Mouse (Mus musculus) hindbrain, embryonic 16.5 days (tissue): ENCODE measurements around the gene Retreg1. TPM values are rescaled to one million over a fixed set of nuclear protein-coding genes. Genes with fewer than 3 reads are reported as not detected.

Experiments
- ATAC-seq: fragments of 200-750 bp; cut with Nextera tagmentation; 2 replicates; pipeline ENCODE4 v1.8.0; 2017; ENCODE audit warnings: moderate TSS enrichment, moderate library complexity
- H3K27ac ChIP-seq: fragments of 300-500 bp; sonication (generic); 2 replicates; pipeline ENCODE4 v1.5.1; 2014; ENCODE audit warnings: low read depth, mild to moderate bottlenecking, control low read depth, low read length, moderate library complexity
- H3K27me3 ChIP-seq: fragments of 300-500 bp; sonication (generic); replicated peaks from 2 replicates; pipeline ENCODE4 v1.6.1; 2014; ENCODE audit warnings: low read length; ENCODE audit not compliant: control insufficient read depth, insufficient read depth
- H3K36me3 ChIP-seq: fragments of 300-500 bp; sonication (generic); 2 replicates; pipeline ENCODE4 v1.6.1; 2014; ENCODE audit warnings: mild to moderate bottlenecking, low read length, moderate library complexity, mixed read lengths; ENCODE audit not compliant: control insufficient read depth, insufficient read depth
- H3K4me1 ChIP-seq: fragments of 300-500 bp; sonication (generic); 2 replicates; pipeline ENCODE4 v1.6.1; 2014; ENCODE audit warnings: low read depth, low read length; ENCODE audit not compliant: control insufficient read depth, insufficient read depth
- H3K4me2 ChIP-seq: fragments of 300-500 bp; sonication (generic); 2 replicates; pipeline ENCODE4 v1.6.1; 2014; ENCODE audit warnings: mild to moderate bottlenecking, low read length, control low read depth, moderate library complexity
- H3K4me3 ChIP-seq: fragments of 300-500 bp; sonication (generic); 2 replicates; pipeline ENCODE4 v1.5.1; 2014; ENCODE audit warnings: mild to moderate bottlenecking, low read length, control low read depth, moderate library complexity
- H3K9ac ChIP-seq: fragments of 300-500 bp; sonication (generic); 2 replicates; pipeline ENCODE4 v1.6.1; 2014; ENCODE audit warnings: low read depth, mild to moderate bottlenecking, control low read depth, low read length, moderate library complexity
- H3K9me3 ChIP-seq: fragments of 300-500 bp; sonication (generic); 2 replicates; pipeline ENCODE4 v1.6.1; 2014; ENCODE audit warnings: mild to moderate bottlenecking, low read length, moderate library complexity; ENCODE audit not compliant: control insufficient read depth
- WGBS: fragments of 180-500 bp; shearing (Covaris S2); extraction: QIAGEN DNeasy Blood & Tissue Kit; methylation state at CpG from one replicate; pipeline ENCODE4 v1.1.7; 2014; 5-methylcytosine and 5-hydroxymethylcytosine counted together
- polyA plus RNA-seq: library from polyadenylated mRNA; unstranded; fragments of >200 nt; fragmentation: Nextera tagmentation; extraction: Ambion mirVana; gene quantifications from 2 replicates; pipeline ENCODE4 v1.2.1, GENCODE M21; 2015

The Retreg1 gene
- polyA plus RNA-seq, 1 experiment from 2014 or later = 19.0 TPM

GRCm38 (mm10) chr15:25915013-25915412, 72.0 kb downstream of the Retreg1 start:
- ATAC-seq = no peak
- H3K4me2 ChIP-seq = no peak overlapping the region
- H3K9me3 ChIP-seq = no peaks in the 10 kb centered on the region
- H3K9ac ChIP-seq = no peak overlapping the region
- no peaks in the 10 kb centered on the region for H3K27me3 ChIP-seq
- no peak overlapping the region for H3K27ac ChIP-seq
- H3K4me3 ChIP-seq = no peak overlapping the region
- WGBS = 70% methylated on average over 10 of the region's 10 CpGs
- H3K4me1 ChIP-seq = no peaks in the 10 kb centered on the region; the same call in 1 of the 2 replicates
- no peaks in the 10 kb centered on the region for H3K36me3 ChIP-seq

GRCm38 (mm10) chr15:25915574-25916205, 72.7 kb downstream of the Retreg1 start:
- no peaks in the 10 kb centered on the region for H3K4me1 ChIP-seq
- no peak overlapping the region for H3K4me2 ChIP-seq
- no peaks in the 10 kb centered on the region for H3K27me3 ChIP-seq
- peak; percentile 80 for ATAC-seq
- no peak overlapping the region for H3K9ac ChIP-seq
- peak overlapping the region; percentile 37 for H3K27ac ChIP-seq
- H3K9me3 ChIP-seq = no peaks in the 10 kb centered on the region
- no peaks in the 10 kb centered on the region for H3K36me3 ChIP-seq
- WGBS = 52% methylated on average over 11 of the region's 11 CpGs
- H3K4me3 ChIP-seq = no peak overlapping the region

GRCm38 (mm10) chr15:25916252-25916651, 73.3 kb downstream of the Retreg1 start:
- ATAC-seq = peak; percentile 32
- no peak overlapping the region for H3K4me3 ChIP-seq
- no peaks in the 10 kb centered on the region for H3K9me3 ChIP-seq
- no peak overlapping the region for H3K4me2 ChIP-seq
- 77% methylated on average over 2 of the region's 2 CpGs for WGBS
- no peaks in the 10 kb centered on the region for H3K27me3 ChIP-seq
- H3K9ac ChIP-seq = no peak overlapping the region
- no peaks in the 10 kb centered on the region for H3K4me1 ChIP-seq
- no peak overlapping the region; the same call in 1 of the 2 replicates for H3K27ac ChIP-seq
- H3K36me3 ChIP-seq = no peaks in the 10 kb centered on the region

GRCm38 (mm10) chr15:25918641-25919040, 75.7 kb downstream of the Retreg1 start:
- Histone ChIP-seq H3K36me3 (no peaks in the 10 kb centered on the region), H3K4me2 (no peak overlapping the region), H3K27ac (no peak overlapping the region), H3K27me3 (no peaks in the 10 kb centered on the region), H3K4me3 (no peak overlapping the region), H3K9ac (no peak overlapping the region), H3K9me3 (no peaks in the 10 kb centered on the region), H3K4me1 (no peaks in the 10 kb centered on the region)
- WGBS = 94% methylated on average over 7 of the region's 7 CpGs
- no peak for ATAC-seq

- H3K4me3 ChIP-seq = no peak overlapping the region
- no peak for ATAC-seq
- no peaks in the 10 kb centered on the region for H3K36me3 ChIP-seq
- H3K4me1 ChIP-seq = no peaks in the 10 kb centered on the region
- H3K27me3 ChIP-seq = no peaks in the 10 kb centered on the region
- H3K9me3 ChIP-seq = no peaks in the 10 kb centered on the region
- no peak overlapping the region for H3K9ac ChIP-seq
- 79% methylated on average over 4 of the region's 4 CpGs for WGBS
- H3K27ac ChIP-seq = no peak overlapping the region
- no peak overlapping the region for H3K4me2 ChIP-seq
Measured at GRCm38 (mm10) chr15:25919995-25920394, 77.0 kb downstream of the Retreg1 start.

- Histone ChIP-seq H3K9ac (no peak overlapping the region), H3K27me3 (no peaks in the 10 kb centered on the region), H3K4me3 (no peak overlapping the region), H3K4me1 (no peaks in the 10 kb centered on the region), H3K9me3 (no peaks in the 10 kb centered on the region), H3K4me2 (no peak overlapping the region), H3K36me3 (no peaks in the 10 kb centered on the region), H3K27ac (no peak overlapping the region)
- no peak for ATAC-seq
- WGBS = 90% methylated on average over 6 of the region's 6 CpGs
Measured at GRCm38 (mm10) chr15:25920886-25921285, 77.9 kb downstream of the Retreg1 start.

- no peaks in the 10 kb centered on the region for H3K4me1 ChIP-seq
- H3K4me3 ChIP-seq = no peak overlapping the region
- H3K36me3 ChIP-seq = no peaks in the 10 kb centered on the region
- H3K27ac ChIP-seq = no peak overlapping the region
- H3K9me3 ChIP-seq = no peaks in the 10 kb centered on the region
- 56% methylated on average over 2 of the region's 2 CpGs for WGBS
- no peaks in the 10 kb centered on the region for H3K27me3 ChIP-seq
- ATAC-seq = no peak
- no peak overlapping the region for H3K4me2 ChIP-seq
- no peak overlapping the region for H3K9ac ChIP-seq
Measured at GRCm38 (mm10) chr15:25922007-25922406, 79.0 kb downstream of the Retreg1 start.

- no peak overlapping the region for H3K4me3 ChIP-seq
- no peaks in the 10 kb centered on the region for H3K27me3 ChIP-seq
- ATAC-seq = no peak
- no peak overlapping the region for H3K27ac ChIP-seq
- WGBS = 76% methylated on average over 8 of the region's 8 CpGs
- H3K36me3 ChIP-seq = no peaks in the 10 kb centered on the region
- H3K4me1 ChIP-seq = no peaks in the 10 kb centered on the region
- no peak overlapping the region for H3K9ac ChIP-seq
- no peaks in the 10 kb centered on the region for H3K9me3 ChIP-seq
- H3K4me2 ChIP-seq = no peak overlapping the region
Measured at GRCm38 (mm10) chr15:25923916-25924315, 80.9 kb downstream of the Retreg1 start.

GRCm38 (mm10) chr15:25926171-25926570, 83.2 kb downstream of the Retreg1 start:
- no peak for ATAC-seq
- Histone ChIP-seq H3K4me1 (no peaks in the 10 kb centered on the region), H3K9me3 (no peaks in the 10 kb centered on the region), H3K27me3 (no peaks in the 10 kb centered on the region), H3K36me3 (no peaks in the 10 kb centered on the region), H3K4me2 (no peak overlapping the region), H3K9ac (no peak overlapping the region), H3K27ac (no peak overlapping the region), H3K4me3 (no peak overlapping the region)
- WGBS = 98% methylated on average over 4 of the region's 4 CpGs
